Mouse (Mus musculus) left cerebral cortex, postnatal 25 days (tissue): Measurements from ENCODE around the gene Efna2. TPM values are rescaled to one million over a fixed set of nuclear protein-coding genes. Genes with fewer than 3 reads are reported as not detected.
A peak's percentile ranks its signal among the peaks of the same experiment; 100 is the strongest.
"Not testable (repeated sequence)": the region's sequence is repeated elsewhere in the genome, so short reads cannot be mapped to it uniquely, and the experiment has no call there.

Source experiments
- DNase-seq, 2 experiments: peaks; one replicate each; pipeline ENCODE4 v3.0.0; 2022; ENCODE audit warnings: low spot score in 2 of 2, mixed read lengths in 1 of 2
- intact Hi-C: fragments of 180-260 bp; cut with DNase I; formaldehyde crosslinking; loops from one replicate; pipeline ENCODE4 v1.15.1; 2025
- total RNA-seq, 2 experiments: library from RNA; stranded (reverse); gene quantifications; 2 replicates each; pipeline ENCODE4 v1.2.3; 2021

Gene Efna2
- total RNA-seq, 2 experiments from 2014 or later: 9.2 to 9.9 TPM

DNA sequence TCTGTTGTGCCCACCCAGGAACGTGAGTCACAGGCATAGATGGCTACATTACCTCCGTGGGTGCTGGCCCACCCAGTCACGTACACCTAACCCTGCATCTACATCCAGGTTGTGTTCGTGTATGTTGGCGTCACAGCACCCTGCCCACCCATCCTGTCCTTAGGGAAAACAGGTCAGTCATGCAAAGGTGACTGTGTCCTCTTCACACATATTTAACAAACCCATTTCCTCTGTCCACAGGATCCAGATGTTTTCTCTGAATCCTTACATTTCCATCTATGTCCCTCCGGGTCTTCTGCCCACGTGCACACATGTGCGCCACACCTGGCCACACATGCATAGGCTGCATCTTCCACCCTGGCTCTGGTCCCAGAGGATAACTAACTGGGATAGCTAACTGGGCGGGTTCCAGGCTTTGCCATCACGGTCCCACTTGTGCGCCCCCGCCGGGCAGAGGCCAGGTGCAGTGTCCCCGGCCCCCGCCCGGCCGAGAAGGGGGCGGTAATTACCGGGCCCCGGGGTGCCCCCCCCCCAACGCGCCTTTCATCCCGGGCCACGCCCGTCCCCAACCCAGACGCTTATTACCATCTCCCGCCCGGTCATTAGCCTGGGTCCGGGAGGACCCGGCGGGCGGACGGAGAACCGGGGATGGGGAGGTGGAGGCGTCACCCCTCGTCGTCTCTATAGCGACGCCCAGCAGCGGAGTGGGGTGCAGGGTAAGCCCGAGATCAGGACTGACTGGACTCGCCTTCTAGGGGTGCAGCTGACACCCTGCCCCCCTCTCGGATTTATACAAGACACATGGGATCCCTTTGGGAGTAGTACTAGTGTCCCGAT, 14.9 kb upstream of the Efna2 start:
- intact Hi-C loops: no loop called here
- DNase-seq: no peak

DNA sequence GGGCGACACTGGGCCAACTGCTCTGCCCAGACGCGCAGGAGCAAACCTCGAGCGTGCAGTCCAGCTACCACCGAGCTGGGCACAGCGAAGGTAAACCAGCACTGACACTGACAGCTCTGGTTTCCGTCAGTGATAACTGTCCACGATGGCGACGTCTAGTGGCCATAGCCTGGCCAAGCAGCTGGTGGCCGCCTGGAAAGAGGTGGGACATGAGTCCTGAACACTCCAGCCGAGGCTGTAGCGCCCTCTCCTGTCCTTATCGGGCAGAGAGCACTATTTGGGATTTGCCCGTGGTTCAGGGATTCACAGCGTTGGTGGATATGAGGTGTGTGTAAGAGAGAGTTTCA, 14.3 kb upstream of the Efna2 start:
- DNase-seq: peak; percentile 95 to 98
- intact Hi-C loops: loop anchor here (1.0 kb wide), 2 partner anchors 17 to 23 kb away; partner anchors contain the start of gene Midn

DNA sequence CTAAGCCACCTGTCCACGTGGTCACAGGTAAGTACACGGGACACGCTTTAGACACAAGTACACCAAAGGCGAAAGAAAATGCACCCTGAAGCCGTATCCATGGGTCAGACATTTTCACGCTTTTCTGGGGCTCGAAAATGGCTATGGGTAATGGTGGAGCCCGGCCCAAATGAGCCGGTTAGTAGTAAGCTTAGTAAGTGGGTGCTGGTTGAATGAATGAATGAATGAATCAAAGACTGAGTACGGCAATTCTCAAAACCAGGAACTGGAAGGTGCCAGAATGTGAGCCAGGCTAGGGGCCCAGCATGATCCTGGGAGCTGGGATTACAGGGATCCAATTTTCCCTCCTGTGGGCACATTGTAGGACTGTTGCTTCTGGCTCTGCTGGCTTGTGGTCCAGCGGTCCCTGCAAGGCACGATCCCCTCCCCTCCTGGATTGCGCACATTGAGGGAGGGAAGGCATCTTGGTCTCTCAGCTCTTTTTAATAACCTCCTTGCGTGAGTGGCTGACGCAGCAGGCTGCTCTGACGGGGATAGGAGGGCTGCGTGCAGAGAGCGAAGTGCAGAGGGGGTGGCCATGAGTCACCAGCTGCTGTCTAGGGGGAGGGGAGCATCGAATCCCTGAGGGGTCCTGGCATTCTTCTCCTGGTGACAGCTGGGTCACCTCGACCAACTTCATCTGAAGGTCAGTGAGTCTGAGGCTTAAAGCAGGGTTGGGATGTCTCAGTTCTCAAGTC, 13.7 kb upstream of the Efna2 start, which contains the start of gene Cirbp:
Gene Cirbp (plus strand): TSS at position 594 of the 737 bp plus-strand sequence.
- peak in 1 of 2 experiments; percentile 92 for DNase-seq
- intact Hi-C loops: loop anchor here (1.0 kb wide), 2 partner anchors 17 to 23 kb away; partner anchors contain the start of gene Midn

DNA sequence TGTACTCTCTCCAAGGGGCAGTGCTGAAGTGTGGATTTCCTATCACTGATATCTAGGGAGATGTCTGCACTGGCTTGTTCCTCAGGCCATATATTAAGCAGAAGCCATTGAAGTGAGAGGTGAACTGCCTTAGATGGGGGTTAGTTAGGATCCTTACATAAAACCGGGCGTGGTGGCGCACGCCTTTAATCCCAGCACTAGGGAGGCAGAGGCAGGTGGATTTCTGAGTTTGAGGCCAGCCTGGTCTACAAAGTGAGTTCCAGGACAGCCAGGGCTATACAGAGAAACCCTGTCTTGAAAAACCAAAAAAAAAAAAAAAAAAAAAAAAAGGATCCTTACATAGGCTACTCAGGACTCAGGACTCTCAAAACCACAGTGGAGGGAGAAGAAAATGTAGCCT, 13.1 kb upstream of the Efna2 start:
- intact Hi-C loops, DNase-seq: not testable (repeated sequence)

DNA sequence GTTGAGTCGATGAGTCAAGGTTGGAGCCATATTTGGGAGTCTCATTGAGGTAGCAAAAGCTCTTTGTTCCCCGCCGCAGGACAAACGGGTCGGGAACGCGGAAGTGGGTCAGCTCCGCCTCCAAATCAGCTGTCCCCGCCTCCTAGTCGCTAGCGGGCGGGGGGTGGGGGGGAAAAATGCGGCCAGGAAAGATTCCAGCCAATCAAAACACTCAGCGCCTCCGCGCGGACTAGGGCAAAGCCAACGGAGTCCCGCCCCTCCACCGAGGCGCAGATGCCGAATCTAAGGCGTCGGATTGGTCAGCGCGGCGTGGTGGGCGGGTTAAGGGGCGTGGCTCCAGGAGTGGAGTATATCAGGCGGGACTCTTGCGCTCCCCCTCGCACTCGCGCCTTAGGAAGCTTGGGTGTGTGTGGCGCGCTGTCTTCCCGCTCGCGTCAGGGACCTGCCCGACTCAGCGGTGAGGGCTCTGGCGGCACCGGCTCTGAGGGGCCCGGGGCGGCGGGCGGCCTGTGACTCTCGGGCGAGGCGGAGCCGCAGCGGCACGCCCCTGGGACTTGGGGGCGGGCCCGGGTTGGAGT, 11.7 kb upstream of the Efna2 start:
- DNase-seq: peak; percentile 98 to 99
- intact Hi-C loops: no loop called here

DNA sequence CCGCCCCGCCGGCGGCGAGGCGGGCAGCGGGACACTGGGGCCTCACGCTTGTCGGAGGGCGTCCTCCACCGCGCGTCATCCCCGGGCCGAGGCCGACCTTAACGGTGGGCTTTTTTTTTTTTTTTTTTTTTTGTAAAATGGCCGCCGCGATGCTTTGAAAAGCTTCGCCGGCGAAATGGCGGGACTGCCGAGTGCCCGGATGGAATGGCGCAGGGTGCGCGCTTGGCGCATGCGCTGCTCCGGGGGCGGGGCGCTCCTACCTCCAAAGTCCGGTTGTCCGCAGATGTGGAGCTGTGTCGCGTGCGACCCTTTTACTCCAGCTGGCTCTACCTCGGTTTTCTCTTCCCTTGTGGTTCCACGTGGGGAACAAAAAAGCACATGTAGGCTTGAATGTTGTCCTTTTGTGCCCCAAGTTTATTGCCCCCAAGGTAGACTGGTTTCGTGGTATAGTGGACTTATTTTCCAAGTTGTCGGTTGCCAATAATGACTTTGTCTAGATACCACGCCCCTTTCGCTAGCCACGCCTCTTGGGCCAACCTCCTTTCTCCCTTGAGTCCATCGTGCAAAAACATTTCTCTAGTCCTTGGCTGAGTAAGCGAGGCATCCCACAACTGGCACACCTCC, 11.1 kb upstream of the Efna2 start:
- intact Hi-C loops: no loop called here
- DNase-seq: peak; percentile 92 to 95

DNA sequence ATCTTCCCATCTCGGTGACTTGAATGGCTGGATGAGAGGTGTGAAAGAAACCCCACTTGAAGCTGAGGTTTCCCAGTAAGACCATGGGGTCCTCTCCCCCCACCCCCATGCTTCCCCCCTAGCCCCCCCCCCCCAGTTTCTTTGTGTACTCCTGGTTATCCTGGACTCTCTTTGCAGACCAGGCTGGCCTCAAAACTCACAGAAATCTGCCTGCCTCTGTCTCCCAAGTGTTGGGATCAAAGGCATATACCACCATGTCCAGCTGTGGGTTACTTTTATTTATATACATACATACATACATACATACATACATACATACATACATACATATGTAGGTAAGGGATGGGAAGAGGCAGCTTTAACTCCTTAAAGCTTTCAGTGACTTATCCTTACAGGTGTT, 10.2 kb upstream of the Efna2 start:
- intact Hi-C loops: no loop called here
- no peak for DNase-seq

DNA sequence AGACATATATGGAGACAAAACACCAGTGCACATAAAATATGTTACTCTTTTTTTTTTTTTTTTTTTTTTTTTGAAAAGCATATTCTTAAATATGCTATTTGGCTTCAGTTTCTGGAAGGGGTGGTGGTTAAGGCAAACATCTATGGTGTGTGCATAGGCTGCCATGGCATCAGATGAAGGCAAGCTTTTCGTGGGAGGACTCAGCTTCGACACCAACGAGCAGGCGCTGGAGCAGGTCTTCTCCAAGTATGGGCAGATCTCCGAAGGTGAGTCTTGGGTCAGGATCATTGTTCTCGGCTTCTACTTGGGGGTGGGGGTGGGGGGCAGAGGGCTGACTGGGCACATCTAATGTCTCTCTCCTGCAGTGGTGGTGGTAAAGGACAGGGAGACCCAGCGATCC, 9.6 kb upstream of the Efna2 start:
- DNase-seq: no peak

DNA sequence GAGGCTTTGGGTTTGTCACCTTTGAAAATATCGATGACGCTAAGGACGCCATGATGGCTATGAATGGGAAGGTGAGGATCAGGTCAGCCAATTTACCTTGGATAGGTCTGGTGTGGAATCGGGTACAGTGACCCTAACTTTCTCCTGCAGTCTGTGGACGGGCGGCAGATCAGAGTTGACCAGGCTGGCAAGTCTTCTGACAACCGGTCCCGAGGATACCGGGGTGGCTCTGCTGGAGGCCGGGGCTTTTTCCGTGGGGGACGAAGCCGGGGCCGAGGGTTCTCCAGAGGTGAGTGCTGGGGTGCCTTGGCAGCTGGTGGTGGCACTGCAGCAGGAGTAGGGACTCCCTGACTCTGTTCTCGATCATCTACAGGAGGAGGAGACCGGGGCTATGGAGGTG, 9.2 kb upstream of the Efna2 start:
- no peak for DNase-seq
- intact Hi-C loops: loop anchor here (10.0 kb wide), 1 partner anchor 205 kb away; no protein-coding TSS in a partner anchor

More for the DNA sequence above, 9.6 kb upstream of the Efna2 start:
- intact Hi-C loops: loop anchor here (10.0 kb wide), 1 partner anchor 205 kb away; no protein-coding TSS in a partner anchor

DNA sequence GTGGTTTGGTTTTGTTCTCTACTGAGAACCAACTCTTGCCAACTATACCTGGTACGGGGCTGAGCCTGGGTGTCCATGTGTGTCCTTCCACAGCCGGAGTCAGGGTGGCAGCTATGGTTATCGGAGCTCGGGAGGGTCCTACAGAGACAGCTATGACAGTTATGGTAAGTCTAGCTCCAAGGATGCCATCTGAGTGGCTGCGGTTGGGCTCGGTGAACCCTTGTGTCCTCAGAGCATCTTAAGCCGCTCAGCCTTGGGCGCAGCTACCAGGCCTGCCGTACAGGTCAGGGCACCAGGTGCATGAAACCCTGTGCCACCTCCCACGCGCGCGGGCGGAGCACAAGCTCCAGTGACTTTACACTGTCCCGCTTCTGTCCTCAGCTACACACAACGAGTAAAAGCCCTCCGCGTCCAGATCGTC, 8.7 kb upstream of the Efna2 start:
- intact Hi-C loops: loop anchor here (10.0 kb wide), 1 partner anchor 204 kb away; no protein-coding TSS in a partner anchor
- DNase-seq: no peak

DNA sequence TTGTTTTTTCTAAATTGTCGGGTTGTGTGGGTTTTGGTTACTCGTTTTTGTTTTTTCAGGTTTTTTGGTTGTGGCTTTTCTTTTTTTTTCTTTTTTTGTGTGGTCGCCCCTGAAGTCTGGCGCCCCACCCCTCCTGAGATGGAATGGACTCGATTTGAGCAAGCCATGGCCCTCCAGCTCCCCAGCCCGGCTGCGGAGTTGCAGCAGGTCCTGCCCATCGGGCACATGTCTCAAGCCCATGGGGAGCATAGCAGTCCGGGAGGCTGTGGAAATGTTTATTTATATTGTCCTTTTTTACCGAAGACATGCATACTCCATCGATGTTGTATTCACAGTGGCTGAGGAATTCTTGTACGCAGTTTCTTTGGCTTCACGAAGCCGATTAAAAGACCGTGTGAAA, 8.0 kb upstream of the Efna2 start:
- no peak for DNase-seq
- intact Hi-C loops: loop anchor here (10.0 kb wide), 1 partner anchor 204 kb away; no protein-coding TSS in a partner anchor

DNA sequence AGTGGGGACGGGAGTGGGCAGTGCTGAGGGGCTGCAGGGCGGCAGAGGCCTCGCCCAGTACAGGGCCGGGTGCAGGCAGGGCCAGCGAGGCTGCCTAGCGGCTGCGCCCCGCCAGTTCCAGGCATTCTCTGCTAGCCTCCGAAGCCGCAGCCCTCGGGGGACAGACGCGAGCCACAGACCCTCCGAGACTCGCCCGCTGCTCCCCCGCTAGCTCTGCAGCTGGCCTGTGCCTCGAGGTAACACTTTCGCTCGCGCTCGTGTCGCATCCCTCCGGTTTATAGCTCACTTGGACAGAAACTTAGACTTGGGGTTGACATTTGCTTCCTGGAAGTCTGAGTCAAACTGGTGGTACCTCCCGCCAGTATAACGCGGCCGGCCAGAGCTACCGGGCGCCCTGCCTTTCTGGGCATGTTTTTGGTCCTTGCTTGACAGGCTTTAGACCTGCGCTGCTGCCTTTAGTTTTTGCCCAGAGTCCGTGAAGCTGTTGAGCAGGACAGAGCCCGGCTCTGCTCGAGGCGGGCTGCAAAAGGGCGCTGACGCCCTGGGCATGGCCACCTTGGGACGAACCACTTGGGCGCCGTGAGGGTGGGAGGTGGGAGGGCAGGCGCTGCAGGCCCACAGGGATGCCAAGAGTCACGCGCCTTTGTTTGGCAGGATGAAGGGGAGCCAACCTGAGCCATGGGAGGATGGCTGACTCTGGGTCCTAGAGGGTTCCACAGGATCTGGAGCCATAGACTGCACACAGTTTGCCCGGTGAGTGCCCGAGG, 7.3 kb upstream of the Efna2 start:
- intact Hi-C loops: loop anchor here (10.0 kb wide), 1 partner anchor 203 kb away; no protein-coding TSS in a partner anchor
- DNase-seq: no peak

DNA sequence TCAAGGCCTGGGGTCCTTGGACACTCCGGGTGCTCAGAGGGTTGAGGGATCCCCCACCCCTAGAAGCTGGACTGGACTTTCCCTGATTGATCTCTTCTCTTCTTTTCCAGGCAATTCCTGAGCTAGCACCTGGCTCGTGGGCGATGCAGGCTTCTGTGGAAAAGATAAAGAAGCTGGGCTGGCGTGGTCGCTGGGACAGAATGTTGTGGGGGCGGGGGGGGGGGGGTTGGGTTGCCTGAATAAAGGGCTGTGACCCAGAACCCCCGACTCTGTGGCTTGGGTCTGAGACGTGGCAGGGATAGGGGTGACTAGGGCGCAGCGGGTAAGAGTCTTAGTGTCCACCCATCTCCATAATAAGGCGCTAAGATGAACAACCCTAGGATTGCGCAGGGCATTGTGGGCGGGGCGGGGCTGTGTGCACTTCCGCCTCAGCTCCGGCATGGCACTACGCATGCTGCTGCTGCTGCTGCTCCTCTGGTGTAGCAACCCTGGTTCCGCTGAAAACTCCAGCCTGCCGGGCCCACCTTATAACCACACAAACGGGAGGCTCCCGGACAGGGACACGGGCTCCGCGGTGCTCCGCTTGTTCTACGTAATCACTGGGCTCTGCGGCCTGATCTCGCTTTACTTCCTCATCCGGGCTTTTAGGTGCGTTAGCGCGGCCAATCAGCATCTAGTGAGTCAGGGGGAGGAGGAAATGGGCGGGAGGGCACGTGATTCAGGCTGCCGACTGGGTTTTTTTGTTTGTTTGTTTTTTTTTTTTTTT, 6.6 kb upstream of the Efna2 start, which contains the start of gene 1600002K03Rik:
Gene 1600002K03Rik (plus strand): TSS at position 418 of the 766 bp plus-strand sequence.
- DNase-seq: peak; percentile 94
- intact Hi-C loops: loop anchor here (10.0 kb wide), 1 partner anchor 202 kb away; no protein-coding TSS in a partner anchor

DNA sequence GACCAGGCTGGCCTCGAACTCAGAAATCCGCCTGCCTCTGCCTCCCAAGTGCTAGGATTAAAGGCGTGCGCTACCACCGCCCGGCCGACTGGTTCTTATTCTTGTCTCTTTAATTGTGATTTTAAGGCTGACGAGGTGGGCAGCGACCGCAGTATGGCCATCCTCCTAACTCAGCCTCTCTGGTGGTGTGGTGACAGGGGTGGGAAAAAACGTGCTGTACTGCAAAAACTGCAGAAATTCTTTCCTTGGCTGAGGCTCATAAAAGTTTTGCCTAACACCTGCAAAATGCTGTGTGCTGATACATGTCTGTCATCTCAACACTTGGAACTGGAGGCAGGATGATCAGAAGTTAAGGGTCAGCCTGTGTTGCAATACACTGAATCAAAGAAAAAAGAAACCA, 5.9 kb upstream of the Efna2 start:
- intact Hi-C loops: loop anchor here (10.0 kb wide), 1 partner anchor 201 kb away; no protein-coding TSS in a partner anchor
- no peak for DNase-seq

DNA sequence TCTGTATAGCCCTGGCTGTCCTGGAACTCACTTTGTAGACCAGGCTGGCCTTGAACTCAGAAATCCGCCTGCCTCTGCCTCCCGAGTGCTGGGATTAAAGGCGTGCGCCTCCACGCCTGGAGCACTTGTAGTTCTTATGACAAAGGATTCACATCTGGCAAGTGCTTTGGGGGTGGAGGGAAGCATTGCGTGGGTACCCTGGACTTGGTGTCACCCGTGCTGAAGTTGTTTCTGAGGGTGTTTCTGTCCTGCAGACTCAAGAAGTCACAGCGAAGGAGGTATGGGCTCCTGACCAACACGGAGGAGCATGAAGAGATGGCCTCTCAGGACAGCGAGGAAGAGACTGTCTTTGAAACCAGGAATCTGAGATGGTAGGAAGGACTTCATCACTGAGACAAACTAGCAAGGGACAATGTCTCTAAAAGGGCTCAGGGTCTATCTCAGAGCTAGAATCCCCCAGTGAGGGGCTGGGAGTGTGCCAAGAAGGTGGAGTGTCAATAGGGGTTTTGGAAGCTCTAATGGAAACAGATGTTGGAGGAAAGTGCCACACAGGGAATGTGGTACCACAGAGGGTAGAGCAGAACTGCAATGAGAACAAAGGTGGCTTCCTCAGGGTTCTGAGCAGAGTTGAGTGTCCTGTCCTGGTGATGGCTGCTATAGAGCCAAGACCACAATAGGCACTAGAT, 5.2 kb upstream of the Efna2 start:
- DNase-seq: no peak
- intact Hi-C loops: loop anchor here (10.0 kb wide), 1 partner anchor 201 kb away; no protein-coding TSS in a partner anchor

DNA sequence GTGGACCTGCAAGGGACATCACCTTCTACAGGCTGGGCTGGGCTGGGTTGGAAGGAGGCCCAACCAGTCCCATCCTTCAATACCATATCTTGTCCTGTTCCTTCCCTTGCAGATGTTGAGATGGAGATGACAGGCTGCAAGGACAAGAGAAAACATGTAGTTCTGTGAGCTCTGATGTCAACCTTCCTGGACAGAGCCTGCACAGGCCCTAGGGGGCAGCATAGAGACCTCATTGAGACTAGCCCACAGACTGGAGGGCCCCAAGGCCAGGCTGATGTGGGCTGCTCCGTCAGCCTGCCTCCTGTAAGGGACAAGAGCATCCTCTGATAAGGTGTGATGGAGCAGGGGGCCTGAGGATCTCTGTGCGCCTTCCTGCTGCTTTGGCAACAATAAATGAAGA, 4.6 kb upstream of the Efna2 start:
- intact Hi-C loops: loop anchor here (1.0 to 10.0 kb wide), 3 partner anchors 53 to 200 kb away; partner anchors contain the start of gene Mum1

More for the DNA sequence above, 4.6 kb upstream of the Efna2 start:
- DNase-seq: no peak
